Mouse (Mus musculus) small intestine, adult 2 months (tissue): ENCODE results near the gene Prkca.

Experiments
- CTCF ChIP-seq: fragments of 200-500 bp; IDR thresholded peaks from 2 replicates; pipeline ENCODE4 v1.5.1; 2012; ENCODE audit warnings: low read depth, mild to moderate bottlenecking, control low read depth, inconsistent platforms, low read length, moderate library complexity, mixed read lengths; ENCODE audit not compliant: insufficient replicate concordance, insufficient read length; ENCODE audit errors: extremely low read depth
- POLR2A ChIP-seq: fragments of 200-500 bp; IDR thresholded peaks from 2 replicates; pipeline ENCODE4 v1.6.1; 2012; ENCODE audit warnings: low read depth, mild to moderate bottlenecking, control low read depth, inconsistent platforms, low read length, moderate library complexity

- no peak for TF ChIP-seq CTCF
- TF ChIP-seq POLR2A: no peak
Observed at GRCm38 (mm10) chr11:108223154-108223553, 120.6 kb downstream of the Prkca start.
